Mouse (Mus musculus): ENCODE measurements around the gene Uso1. TPM values are rescaled to one million over a fixed set of nuclear protein-coding genes. Genes with fewer than 3 reads are reported as not detected.
A peak's percentile ranks its signal among the peaks of the same experiment; 100 is the strongest.

The Uso1 gene
- polyA plus RNA-seq, 1 experiment from 2014 or later, result 31.0 TPM

- Histone ChIP-seq H3K27ac (ENCODE audit: low read length) (no peak overlapping the region), H3K27me3 (ENCODE audit: control insufficient read depth, insufficient read depth, low read length) (no peaks in the 10 kb centered on the region), H3K36me3 (ENCODE audit: control insufficient read depth, insufficient read depth) (no peaks in the 10 kb centered on the region), H3K9me3 (replicated peaks; ENCODE audit: control insufficient read depth, low read length) (no peaks in the 10 kb centered on the region), H3K4me1 (ENCODE audit: control insufficient read depth, insufficient read depth, low read length) (no peaks in the 10 kb centered on the region), H3K4me2 (ENCODE audit: low read depth, low read length) (peak overlapping the region; percentile 55), H3K4me3 (ENCODE audit: low read length) (peak overlapping the region; percentile 6; the same call in 1 of the 2 replicates), H3K9ac (ENCODE audit: low read length) (peak overlapping the region; percentile 46)
- 36% methylated on average over 29 of the region's 29 CpGs for WGBS
- ATAC-seq (replicated peaks; ENCODE audit: extremely low read depth, insufficient read depth, low FRiP score), result 0 out of 2 replicates have a peak, but pooled peaks have one; percentile 45
Measured at GRCm38 (mm10) chr5:92239333-92240232, 101.8 kb downstream of the Uso1 start.

DNA sequence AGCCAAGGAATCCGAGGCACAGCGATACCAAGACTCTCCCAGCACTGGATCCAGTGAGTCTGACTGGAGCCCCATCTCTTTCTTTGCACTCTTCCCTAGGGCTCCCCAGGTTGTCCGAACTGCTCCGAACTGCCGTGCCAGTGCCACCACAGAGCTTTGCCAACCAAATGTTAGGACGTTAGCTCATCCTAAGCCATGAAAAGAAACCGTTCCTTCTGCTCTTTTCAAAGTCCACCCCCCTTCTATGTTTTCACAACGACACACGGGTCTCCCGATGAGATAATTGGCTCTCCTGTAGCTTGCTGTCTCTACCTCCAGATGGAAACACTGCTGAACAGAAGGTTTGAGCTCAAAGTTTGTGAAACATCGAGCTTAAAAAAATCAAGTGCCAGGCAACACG lies 103.0 kb downstream of the Uso1 start:
- Histone ChIP-seq H3K27me3 (ENCODE audit: control insufficient read depth, insufficient read depth, low read length) (no peaks in the 10 kb centered on the region), H3K4me1 (ENCODE audit: control insufficient read depth, insufficient read depth, low read length) (no peaks in the 10 kb centered on the region), H3K9ac (ENCODE audit: low read length) (no peak overlapping the region), H3K9me3 (replicated peaks; ENCODE audit: control insufficient read depth, low read length) (no peaks in the 10 kb centered on the region), H3K36me3 (ENCODE audit: control insufficient read depth, insufficient read depth) (no peaks in the 10 kb centered on the region), H3K27ac (ENCODE audit: low read length) (no peak overlapping the region), H3K4me3 (ENCODE audit: low read length) (no peak overlapping the region), H3K4me2 (ENCODE audit: low read depth, low read length) (no peak overlapping the region)
- WGBS, result 90% methylated on average over 12 of the region's 12 CpGs
- no peak for ATAC-seq (replicated peaks; ENCODE audit: extremely low read depth, insufficient read depth, low FRiP score)

- Histone ChIP-seq H3K9ac (ENCODE audit: low read length) (no peak overlapping the region), H3K4me1 (ENCODE audit: control insufficient read depth, insufficient read depth, low read length) (no peaks in the 10 kb centered on the region), H3K27me3 (ENCODE audit: control insufficient read depth, insufficient read depth, low read length) (no peaks in the 10 kb centered on the region), H3K4me2 (ENCODE audit: low read depth, low read length) (no peak overlapping the region), H3K27ac (ENCODE audit: low read length) (no peak overlapping the region), H3K4me3 (ENCODE audit: low read length) (no peak overlapping the region), H3K9me3 (replicated peaks; ENCODE audit: control insufficient read depth, low read length) (peaks cover 6% of the 10 kb centered on the region), H3K36me3 (ENCODE audit: control insufficient read depth, insufficient read depth) (no peaks in the 10 kb centered on the region)
- WGBS, result 90% methylated on average over 2 of the region's 2 CpGs
- ATAC-seq (replicated peaks; ENCODE audit: extremely low read depth, insufficient read depth, low FRiP score), result no peak
Measured at GRCm38 (mm10) chr5:92244900-92245299, 107.2 kb downstream of the Uso1 start.

- ATAC-seq (replicated peaks; ENCODE audit: extremely low read depth, insufficient read depth, low FRiP score), result no peak
- Histone ChIP-seq H3K27ac (ENCODE audit: low read length) (no peak overlapping the region), H3K9me3 (replicated peaks; ENCODE audit: control insufficient read depth, low read length) (peaks cover 6% of the 10 kb centered on the region), H3K36me3 (ENCODE audit: control insufficient read depth, insufficient read depth) (no peaks in the 10 kb centered on the region), H3K4me2 (ENCODE audit: low read depth, low read length) (no peak overlapping the region), H3K4me1 (ENCODE audit: control insufficient read depth, insufficient read depth, low read length) (no peaks in the 10 kb centered on the region), H3K9ac (ENCODE audit: low read length) (no peak overlapping the region), H3K4me3 (ENCODE audit: low read length) (no peak overlapping the region), H3K27me3 (ENCODE audit: control insufficient read depth, insufficient read depth, low read length) (no peaks in the 10 kb centered on the region)
- 83% methylated on average over 9 of the region's 9 CpGs for WGBS
Measured at GRCm38 (mm10) chr5:92245483-92245882, 107.7 kb downstream of the Uso1 start.

GRCm38 (mm10) chr5:92248614-92249013 lies 110.9 kb downstream of the Uso1 start:
- H3K4me1 ChIP-seq (ENCODE audit: control insufficient read depth, insufficient read depth, low read length), result no peaks in the 10 kb centered on the region
- no peak overlapping the region for H3K4me3 ChIP-seq (ENCODE audit: low read length)
- no peak overlapping the region for H3K9ac ChIP-seq (ENCODE audit: low read length)
- WGBS, result 78% methylated on average over 11 of the region's 11 CpGs
- H3K4me2 ChIP-seq (ENCODE audit: low read depth, low read length), result no peak overlapping the region
- peaks cover 6% of the 10 kb centered on the region for H3K9me3 ChIP-seq (replicated peaks; ENCODE audit: control insufficient read depth, low read length)
- no peak overlapping the region for H3K27ac ChIP-seq (ENCODE audit: low read length)
- ATAC-seq (replicated peaks; ENCODE audit: extremely low read depth, insufficient read depth, low FRiP score), result no peak
- no peaks in the 10 kb centered on the region for H3K36me3 ChIP-seq (ENCODE audit: control insufficient read depth, insufficient read depth)
- no peaks in the 10 kb centered on the region for H3K27me3 ChIP-seq (ENCODE audit: control insufficient read depth, insufficient read depth, low read length)

- no peak overlapping the region for H3K4me3 ChIP-seq (ENCODE audit: low read length)
- no peak overlapping the region for H3K9ac ChIP-seq (ENCODE audit: low read length)
- peaks cover 6% of the 10 kb centered on the region for H3K9me3 ChIP-seq (replicated peaks; ENCODE audit: control insufficient read depth, low read length)
- no peak overlapping the region for H3K4me2 ChIP-seq (ENCODE audit: low read depth, low read length)
- H3K36me3 ChIP-seq (ENCODE audit: control insufficient read depth, insufficient read depth), result no peaks in the 10 kb centered on the region
- 86% methylated on average over 6 of the region's 6 CpGs for WGBS
- no peaks in the 10 kb centered on the region for H3K4me1 ChIP-seq (ENCODE audit: control insufficient read depth, insufficient read depth, low read length)
- no peaks in the 10 kb centered on the region for H3K27me3 ChIP-seq (ENCODE audit: control insufficient read depth, insufficient read depth, low read length)
- H3K27ac ChIP-seq (ENCODE audit: low read length), result no peak overlapping the region
- ATAC-seq (replicated peaks; ENCODE audit: extremely low read depth, insufficient read depth, low FRiP score), result no peak
Measured at GRCm38 (mm10) chr5:92252031-92252430, 114.3 kb downstream of the Uso1 start.

Other genes starting within 250 kb of the Uso1 start
- 60.6 and 69.5 TPM in 2 replicates for gene Rchy1, start 174.9 kb upstream of the Uso1 start, polyA plus RNA-seq (2015; fragmentation: Nextera tagmentation; extraction: Ambion mirVana)
- not detected in 2 replicates for gene Odaph, start 150.5 kb upstream of the Uso1 start, polyA plus RNA-seq (2015; fragmentation: Nextera tagmentation; extraction: Ambion mirVana)
- 1.2 and 1.4 TPM in 2 replicates for gene Cdkl2, start 94.1 kb upstream of the Uso1 start, polyA plus RNA-seq (2015; fragmentation: Nextera tagmentation; extraction: Ambion mirVana)
- 122 and 125 TPM in 2 replicates for gene G3bp2, start 54.2 kb upstream of the Uso1 start, polyA plus RNA-seq (2015; fragmentation: Nextera tagmentation; extraction: Ambion mirVana)
- gene U90926, start 77.5 kb downstream of the Uso1 start, polyA plus RNA-seq (2015; fragmentation: Nextera tagmentation; extraction: Ambion mirVana), result not detected in 2 replicates
- gene Ppef2, start 118.3 kb downstream of the Uso1 start, polyA plus RNA-seq (2015; fragmentation: Nextera tagmentation; extraction: Ambion mirVana), result 0.15 TPM in 1 of 2 replicates, not detected in the other
- gene Naaa, start 140.2 kb downstream of the Uso1 start, polyA plus RNA-seq (2015; fragmentation: Nextera tagmentation; extraction: Ambion mirVana), result 8.4 and 9.3 TPM in 2 replicates
- 22.0 and 22.2 TPM in 2 replicates for gene Sdad1, start 172.5 kb downstream of the Uso1 start, polyA plus RNA-seq (2015; fragmentation: Nextera tagmentation; extraction: Ambion mirVana)
- 0.21 and 0.37 TPM in 2 replicates for gene Cxcl9, start 190.1 kb downstream of the Uso1 start, polyA plus RNA-seq (2015; fragmentation: Nextera tagmentation; extraction: Ambion mirVana)
- gene Art3, start 193.9 kb downstream of the Uso1 start, polyA plus RNA-seq (2015; fragmentation: Nextera tagmentation; extraction: Ambion mirVana), result 71.8 and 92.4 TPM in 2 replicates
- 5.5 and 16.5 TPM in 2 replicates for gene Cxcl10, start 211.0 kb downstream of the Uso1 start, polyA plus RNA-seq (2015; fragmentation: Nextera tagmentation; extraction: Ambion mirVana)